Mouse (Mus musculus) retina, postnatal 7 days (tissue): Measurements from ENCODE around the gene Adh5.

Experiments
- DNase-seq: peaks from one replicate; pipeline ENCODE4 v3.0.0-alpha.2; 2012; ENCODE audit warnings: low read depth, low spot score

Adh5 gene

DNA sequence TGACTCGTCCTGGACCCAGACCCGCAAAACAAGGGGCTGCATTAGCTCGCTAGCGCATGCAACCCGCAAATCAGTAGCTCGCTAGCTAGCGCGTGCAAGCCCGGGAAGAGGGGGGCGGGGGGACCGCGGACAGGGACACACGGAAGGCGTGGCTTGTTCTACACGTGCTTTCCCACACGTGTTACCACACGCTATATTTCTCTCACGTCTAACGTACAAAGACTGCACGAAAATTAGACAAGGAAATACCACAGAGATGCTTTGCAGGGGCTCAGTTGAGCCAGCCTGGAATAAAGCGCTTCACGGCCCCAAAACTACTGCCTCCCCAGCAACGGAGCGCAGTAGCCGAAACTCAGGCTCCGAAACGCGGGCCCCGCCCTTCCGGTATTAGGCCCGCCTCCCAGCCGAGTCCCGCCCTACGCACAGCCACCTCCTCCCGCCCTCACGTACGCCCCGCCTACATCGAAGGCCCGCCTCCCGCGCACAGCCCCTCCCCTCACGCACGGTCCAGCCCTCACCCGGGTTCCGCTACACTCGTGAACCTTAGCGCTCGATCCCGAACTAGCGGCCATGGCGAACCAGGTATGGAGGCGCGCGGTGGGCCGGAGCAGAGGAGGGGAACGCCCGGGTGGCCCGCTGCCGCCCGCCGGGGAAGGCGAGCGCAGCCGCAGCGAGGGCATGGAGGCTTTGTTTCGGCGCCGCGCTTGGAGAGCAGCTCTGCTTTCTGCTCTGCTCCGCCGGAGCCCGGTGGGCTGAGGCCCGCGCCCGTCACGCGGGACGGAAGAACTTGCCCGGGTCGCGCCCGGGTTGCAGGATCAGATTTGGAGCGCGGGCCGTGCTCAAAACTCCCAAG is at the start of gene Adh5:
TSS of gene Adh5 (plus strand) at position 482 of the 853 bp plus-strand sequence.
- peak; percentile 88 for DNase-seq

DNA sequence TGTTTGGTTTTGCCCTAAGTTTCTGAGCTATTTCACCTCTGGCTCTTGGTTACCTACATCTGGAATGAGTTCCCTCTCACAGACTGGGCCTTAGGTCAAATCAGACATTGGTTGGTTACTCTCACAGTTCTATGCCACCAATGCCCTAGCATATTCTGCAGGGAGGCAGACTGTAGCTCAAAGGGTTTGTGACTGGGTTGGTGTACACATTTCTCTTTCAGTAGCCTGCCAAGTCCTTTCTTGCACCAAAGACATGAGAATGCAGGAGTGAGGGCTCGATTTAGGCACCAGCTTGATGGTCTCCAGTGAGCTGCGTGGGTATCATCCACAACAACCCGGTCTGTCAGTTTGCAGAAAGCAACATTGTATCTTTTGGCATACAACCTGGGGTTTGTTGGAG is 38.0 kb upstream of the Adh5 start:
- no peak for DNase-seq

- peak; percentile 3 for DNase-seq
These were observed 37.6 kb upstream of the Adh5 start for GRCm38 (mm10) chr3:138405341-138405740.

- no peak for DNase-seq
These were observed 37.1 kb upstream of the Adh5 start for GRCm38 (mm10) chr3:138405840-138406239.

DNA sequence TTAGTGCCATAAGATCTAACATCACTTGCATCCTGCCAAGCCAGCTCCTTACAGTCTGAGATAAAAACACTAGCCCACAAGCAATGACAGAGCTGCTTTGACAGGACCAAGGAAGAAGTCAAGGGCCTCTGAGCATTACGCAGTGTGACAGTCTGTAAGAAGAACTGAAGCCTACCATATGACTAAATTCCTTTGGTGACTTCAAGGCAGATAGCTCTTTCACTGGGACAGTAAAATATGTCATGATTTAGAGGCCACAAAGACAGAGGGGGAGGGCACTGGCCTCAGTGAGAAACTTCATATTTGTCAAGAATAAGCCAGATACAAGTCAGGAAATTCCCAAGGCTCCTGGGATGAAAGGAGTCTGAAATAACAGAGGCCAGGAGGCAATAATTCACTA is 35.0 kb upstream of the Adh5 start:
- DNase-seq = no peak

DNA sequence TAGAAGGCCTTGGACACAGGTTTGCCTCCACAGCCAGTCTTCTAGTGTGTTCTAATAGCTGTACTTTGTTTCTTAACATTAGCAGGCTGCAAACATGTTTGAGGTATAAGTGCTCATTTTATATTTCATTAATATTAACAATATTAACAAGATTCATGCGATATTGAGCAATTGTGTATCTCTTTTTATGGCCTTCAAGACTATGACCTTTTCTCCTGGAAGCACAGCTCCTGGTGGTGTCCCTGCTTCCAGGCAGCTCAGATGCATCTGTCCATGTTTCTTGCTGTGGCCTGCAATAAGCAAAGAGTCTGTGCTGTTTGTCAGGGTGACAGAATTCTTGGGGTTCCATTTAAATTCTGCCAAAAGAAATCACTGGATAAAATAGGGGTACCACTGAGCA is 33.3 kb upstream of the Adh5 start:
- no peak for DNase-seq

- DNase-seq = no peak
These were observed 32.7 kb upstream of the Adh5 start for GRCm38 (mm10) chr3:138410211-138410610.

GRCm38 (mm10) chr3:138415121-138415690 is 27.7 kb upstream of the Adh5 start, which contains the start of gene Adh4:
Gene Adh4, plus strand, starts transcription at chr3:138415466.
- no peak for DNase-seq

- DNase-seq = no peak
These were observed 23.5 kb upstream of the Adh5 start for GRCm38 (mm10) chr3:138419369-138419768.

DNA sequence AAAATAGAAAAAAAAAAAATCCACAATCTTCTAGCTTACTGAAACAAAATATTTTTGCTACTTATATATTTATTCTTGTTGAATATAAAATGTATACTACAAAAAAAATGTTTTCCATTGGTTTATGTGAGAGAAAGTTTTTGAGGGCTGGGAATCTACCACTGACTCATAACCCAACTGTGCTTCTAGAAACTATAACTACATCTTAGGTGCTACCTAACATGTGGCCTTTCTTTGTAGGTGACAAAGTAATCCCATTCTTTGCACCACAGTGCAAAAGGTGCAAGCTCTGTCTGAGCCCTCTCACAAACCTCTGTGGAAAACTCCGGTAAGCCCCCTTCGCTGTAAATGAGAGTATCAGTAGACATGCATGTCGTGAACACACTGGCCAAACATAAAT is 22.5 kb upstream of the Adh5 start:
- DNase-seq = no peak

GRCm38 (mm10) chr3:138423664-138424063 is 19.2 kb upstream of the Adh5 start:
- DNase-seq = no peak

- DNase-seq = no peak
These were observed 18.6 kb upstream of the Adh5 start for GRCm38 (mm10) chr3:138424247-138424646.

DNA sequence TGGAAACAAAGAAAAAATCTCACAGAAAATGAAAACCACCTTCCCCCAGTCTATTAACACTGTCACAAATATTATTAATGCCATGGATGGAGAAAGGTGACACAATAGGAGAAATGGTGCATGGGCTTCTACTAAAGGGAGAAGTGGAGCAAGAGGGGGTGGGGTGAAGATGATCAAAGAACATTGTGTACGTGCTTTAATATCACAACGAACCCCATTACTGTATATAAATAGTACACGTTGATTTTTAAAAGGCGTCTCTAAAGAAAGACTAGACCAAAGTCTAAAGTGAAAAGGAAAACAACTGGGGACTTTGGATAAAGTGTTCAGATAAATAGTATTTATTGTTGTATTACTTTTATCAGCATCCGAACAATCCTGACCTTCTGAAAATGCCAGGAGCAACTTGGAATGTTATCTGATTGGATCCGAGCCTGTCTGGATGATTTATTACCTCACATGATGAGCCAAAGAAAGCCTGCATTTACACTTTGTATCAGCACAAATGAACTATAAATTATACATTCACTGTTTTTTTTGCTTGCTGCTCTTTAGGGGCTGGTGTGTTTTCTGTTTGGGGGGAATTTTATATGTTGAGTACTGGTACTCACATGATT is 12.4 kb upstream of the Adh5 start:
- DNase-seq = no peak

DNA sequence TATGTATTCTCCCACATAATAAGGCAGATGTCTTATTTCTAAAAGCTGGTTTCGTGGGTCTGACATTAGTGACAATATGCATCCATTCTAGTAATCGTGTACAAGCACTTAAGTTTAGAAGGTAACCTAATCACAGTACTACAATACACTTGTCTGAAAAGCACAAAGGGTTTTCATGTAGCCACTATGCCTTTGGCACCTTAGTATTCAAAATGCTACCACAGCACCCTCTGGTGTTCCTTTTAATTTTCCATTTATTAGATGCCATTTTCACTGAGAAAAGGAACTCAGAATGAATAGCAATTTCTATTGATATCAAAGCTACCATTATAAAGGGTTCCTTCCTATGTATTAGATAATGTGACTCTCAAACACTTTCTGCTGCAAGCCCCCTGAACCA is 11.1 kb upstream of the Adh5 start:
- DNase-seq = peak; percentile 19

DNA sequence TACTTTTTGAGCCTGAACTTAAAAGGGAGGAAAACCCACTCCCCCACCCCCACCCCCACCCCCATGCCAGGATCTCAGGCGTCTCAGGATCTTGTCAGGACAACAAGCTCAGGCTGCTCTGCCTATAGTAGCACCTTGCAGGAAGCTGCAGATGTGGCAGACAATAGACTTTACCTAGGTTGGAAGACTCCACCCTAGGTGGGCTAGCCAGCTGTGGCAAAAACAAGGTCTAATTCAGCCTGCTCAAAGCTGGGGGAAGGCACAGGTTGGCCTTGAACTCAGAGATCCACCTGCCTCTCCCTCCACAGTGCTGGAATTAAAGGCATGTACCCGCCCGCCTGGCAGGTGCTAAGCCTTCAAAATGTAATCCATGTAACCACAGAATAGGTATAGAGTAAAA is 4.2 kb upstream of the Adh5 start:
- DNase-seq = no peak

GRCm38 (mm10) chr3:138442203-138442602 is 690 bp upstream of the Adh5 start:
- DNase-seq = no peak

GRCm38 (mm10) chr3:138443465-138443771 is 525 bp downstream of the Adh5 start:
- DNase-seq = no peak

DNA sequence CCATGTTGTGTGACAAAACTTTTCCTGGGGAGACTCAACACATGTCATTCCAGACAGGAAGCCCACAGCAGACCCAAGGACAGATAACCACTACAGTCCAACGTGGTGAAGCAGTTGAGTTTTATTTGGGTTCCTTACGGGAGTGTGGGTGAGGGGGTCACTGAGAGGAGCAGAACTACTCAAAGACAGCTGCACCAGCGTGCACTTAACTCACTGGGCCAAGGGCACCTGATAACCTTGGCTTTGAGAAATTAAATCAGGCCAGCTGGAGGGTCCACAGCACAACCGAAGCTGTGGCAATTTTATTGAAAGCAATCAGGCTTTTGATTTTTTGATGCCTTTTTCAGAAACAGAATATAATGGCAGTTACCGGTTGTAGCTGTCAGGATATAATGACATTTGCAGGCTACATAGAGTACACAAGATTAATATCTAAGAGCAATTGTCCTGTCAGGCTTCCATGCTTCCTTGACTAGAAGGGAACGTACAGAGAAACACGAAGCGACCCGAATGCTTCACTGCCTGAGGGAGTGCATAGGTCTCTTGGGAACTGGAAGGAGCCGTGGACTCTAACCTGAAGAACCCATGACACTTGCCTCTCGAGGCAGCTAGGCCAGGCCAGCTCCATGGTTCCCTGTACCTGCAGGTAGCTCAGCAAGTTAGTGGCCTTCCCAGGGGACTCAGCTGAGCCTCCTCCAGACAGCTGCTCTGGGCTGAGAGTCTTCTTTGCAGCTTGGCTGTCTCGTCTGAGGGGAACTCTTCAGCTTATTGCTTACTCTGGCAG is 5.4 kb downstream of the Adh5 start:
- no peak for DNase-seq

DNA sequence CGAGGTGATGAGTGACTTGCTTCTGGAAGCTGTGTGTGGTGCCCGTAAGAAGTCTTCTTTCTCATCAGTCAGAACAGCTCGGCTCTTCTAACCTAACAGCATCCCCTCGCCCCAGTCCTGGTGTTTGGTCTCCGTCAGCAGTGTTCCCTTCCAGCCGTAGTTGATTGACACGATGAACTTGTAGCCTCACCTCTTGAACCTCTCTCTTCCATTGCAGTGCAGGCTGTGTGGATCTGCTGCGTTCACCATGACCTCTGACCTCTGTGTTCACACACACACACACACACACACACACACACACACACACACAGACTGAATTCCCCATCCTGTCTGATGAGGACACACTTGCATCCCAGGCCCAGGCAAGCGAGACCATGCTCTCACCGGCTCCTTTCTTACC is 9.3 kb downstream of the Adh5 start:
- DNase-seq = no peak

DNA sequence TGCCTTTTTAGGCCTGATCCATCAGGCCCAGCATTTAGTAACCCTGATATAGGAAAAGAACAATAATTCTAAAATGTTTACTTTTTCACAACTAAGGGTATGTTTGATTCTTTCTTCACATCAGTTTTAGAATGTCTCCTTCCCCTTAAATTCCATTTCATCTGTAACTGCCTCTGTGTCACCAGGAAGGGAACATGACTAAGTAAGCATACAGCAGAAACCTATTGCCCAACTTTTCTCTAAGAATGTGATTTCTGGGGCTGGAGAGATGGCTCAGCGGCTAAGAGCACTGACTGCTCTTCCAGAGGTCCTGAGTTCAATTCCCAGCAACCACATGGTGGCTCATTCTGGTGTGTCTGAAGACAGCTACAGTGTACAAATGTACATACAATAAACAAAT is 11.3 kb downstream of the Adh5 start:
- DNase-seq = no peak

GRCm38 (mm10) chr3:138454711-138455435 is 12.0 kb downstream of the Adh5 start:
- DNase-seq = no peak

GRCm38 (mm10) chr3:138458441-138458840 is 15.5 kb downstream of the Adh5 start:
- DNase-seq = no peak
